Mouse (Mus musculus): ENCODE measurements around the gene Flrt1.

Flrt1 gene

GRCm38 (mm10) chr19:7105544-7105943, at the start of gene Flrt1:
Flrt1 (minus strand) TSS chr19:7105729.
- DNase-seq (ENCODE audit: low spot score): no peak

- DNase-seq (ENCODE audit: low spot score): no peak
These were observed 49.7 kb upstream of the Flrt1 start for GRCm38 (mm10) chr19:7155196-7155595.

- no peak for DNase-seq (ENCODE audit: low spot score)
These were observed 47.7 kb upstream of the Flrt1 start for GRCm38 (mm10) chr19:7153232-7153631.

GRCm38 (mm10) chr19:7151927-7152653, 46.6 kb upstream of the Flrt1 start:
- no peak for DNase-seq (ENCODE audit: low spot score)

- DNase-seq (ENCODE audit: low spot score): no peak
These were observed 45.9 kb upstream of the Flrt1 start for GRCm38 (mm10) chr19:7151300-7151926.

GRCm38 (mm10) chr19:7149158-7149685, 43.7 kb upstream of the Flrt1 start:
- no peak for DNase-seq (ENCODE audit: low spot score)

GRCm38 (mm10) chr19:7148541-7149085, 43.1 kb upstream of the Flrt1 start:
- no peak for DNase-seq (ENCODE audit: low spot score)

GRCm38 (mm10) chr19:7148096-7148495, 42.6 kb upstream of the Flrt1 start:
- no peak for DNase-seq (ENCODE audit: low spot score)

- no peak for DNase-seq (ENCODE audit: low spot score)
These were observed 40.8 kb upstream of the Flrt1 start for GRCm38 (mm10) chr19:7146376-7146775.

- no peak for DNase-seq (ENCODE audit: low spot score)
These were observed 38.9 kb upstream of the Flrt1 start for GRCm38 (mm10) chr19:7144458-7144857.

- DNase-seq (ENCODE audit: low spot score): peak; percentile 51
These were observed 38.3 kb upstream of the Flrt1 start for GRCm38 (mm10) chr19:7143854-7144253.

- no peak for DNase-seq (ENCODE audit: low spot score)
These were observed 36.8 kb upstream of the Flrt1 start for GRCm38 (mm10) chr19:7142207-7142915.

GRCm38 (mm10) chr19:7140856-7141421, 35.4 kb upstream of the Flrt1 start:
- DNase-seq (ENCODE audit: low spot score): no peak

- DNase-seq (ENCODE audit: low spot score): no peak
These were observed 34.8 kb upstream of the Flrt1 start for GRCm38 (mm10) chr19:7140373-7140772.

- no peak for DNase-seq (ENCODE audit: low spot score)
These were observed 33.8 kb upstream of the Flrt1 start for GRCm38 (mm10) chr19:7139321-7139720.

- DNase-seq (ENCODE audit: low spot score): no peak
These were observed 32.8 kb upstream of the Flrt1 start for GRCm38 (mm10) chr19:7138327-7138726.

GRCm38 (mm10) chr19:7136714-7137498, 31.4 kb upstream of the Flrt1 start:
- no peak for DNase-seq (ENCODE audit: low spot score)

GRCm38 (mm10) chr19:7136016-7136415, 30.5 kb upstream of the Flrt1 start:
- DNase-seq (ENCODE audit: low spot score): no peak

GRCm38 (mm10) chr19:7135525-7135924, 30.0 kb upstream of the Flrt1 start:
- no peak for DNase-seq (ENCODE audit: low spot score)

- DNase-seq (ENCODE audit: low spot score): no peak
These were observed 29.1 kb upstream of the Flrt1 start for GRCm38 (mm10) chr19:7134631-7135091.

GRCm38 (mm10) chr19:7133436-7133835, 27.9 kb upstream of the Flrt1 start:
- DNase-seq (ENCODE audit: low spot score): no peak

Measured in yolk sac, embryonic 10.5 days (tissue).